Mouse (Mus musculus): ENCODE results near the gene Zfp668.

GRCm38 (mm10) chr7:127915293-127915692, 38.7 kb upstream of the Zfp668 start:
- no peak for TF ChIP-seq CTCF (IDR thresholded peaks at IDR 0.05; ENCODE audit: low read depth, low read length)
- TF ChIP-seq EP300 (IDR thresholded peaks at IDR 0.05; ENCODE audit: insufficient read depth, low read depth, low read length): no peak
- TF ChIP-seq POLR2A (IDR thresholded peaks at IDR 0.05; ENCODE audit: insufficient read depth, low read length): no peak

All from ES-Bruce4 (cell line).